ENCODE assay signal across 10 mouse cellular contexts in genomic region chr12:73996906-73997296, GRCm38 (mm10). TPM values are rescaled to one million over a fixed set of nuclear protein-coding genes. Genes with fewer than 3 reads are reported as not detected.
DNase-seq lines count a peak whose midpoint lies in the region; ATAC-seq lines count a peak whose summit lies in the region.
"Had no signal": no experiment of that assay in that cellular context is flagged by ENCODE, and none has a peak within 500 bp of the region (broad histone marks: within the 10 kb centered on the region; RNA-seq: fewer than 3 reads in every experiment).

No protein-coding gene starts in this region.

- 43% methylated on average over 12 of the region's 12 CpGs for WGBS in kidney, embryonic 15.5 days
- WGBS in embryonic facial prominence, embryonic 10.5 days, result 46% methylated on average over 12 of the region's 12 CpGs
- 64% methylated on average over 12 of the region's 12 CpGs for WGBS in hindbrain, embryonic 10.5 days
- 58% methylated on average over 12 of the region's 12 CpGs for WGBS in midbrain, embryonic 12.5 days
- WGBS in liver, embryonic 12.5 days (ENCODE audit: insufficient replicate concordance), result 48% methylated on average over 12 of the region's 12 CpGs

- H3K4me1 ChIP-seq in kidney, embryonic 15.5 days, result peaks cover 11% of the 10 kb centered on the region
- peaks cover 10% of the 10 kb centered on the region for H3K4me1 ChIP-seq in embryonic facial prominence, embryonic 10.5 days
- H3K4me1 ChIP-seq in hindbrain, embryonic 10.5 days (replicated peaks), result peaks cover 11% of the 10 kb centered on the region
- H3K4me1 ChIP-seq in midbrain, embryonic 12.5 days, result peaks cover 5% of the 10 kb centered on the region; the same call in 1 of the 2 replicates
- H3K4me1 ChIP-seq in liver, embryonic 12.5 days, result no peaks in the 10 kb centered on the region

- peak overlapping the region; percentile 52; the same call in 1 of the 2 replicates for H3K4me3 ChIP-seq in kidney, embryonic 15.5 days (replicated peaks)
- H3K4me3 ChIP-seq in embryonic facial prominence, embryonic 10.5 days, result peak overlapping the region; percentile 73; the same call in 1 of the 2 replicates
- H3K4me3 ChIP-seq in hindbrain, embryonic 10.5 days, result peak overlapping the region; percentile 67
- H3K4me3 ChIP-seq in midbrain, embryonic 12.5 days, result peak overlapping the region; percentile 64
- no peak overlapping the region for H3K4me3 ChIP-seq in liver, embryonic 12.5 days

- H3K27ac ChIP-seq in kidney, embryonic 15.5 days, result no peak overlapping the region
- peak overlapping the region; percentile 82; the same call in 1 of the 2 replicates for H3K27ac ChIP-seq in embryonic facial prominence, embryonic 10.5 days (replicated peaks)
- H3K27ac ChIP-seq in hindbrain, embryonic 10.5 days, result no peak overlapping the region
- H3K27ac ChIP-seq in midbrain, embryonic 12.5 days (replicated peaks), result no peak overlapping the region
- no peak overlapping the region for H3K27ac ChIP-seq in liver, embryonic 12.5 days

- peaks cover 36% of the 10 kb centered on the region for H3K27me3 ChIP-seq in kidney, embryonic 15.5 days
- H3K27me3 ChIP-seq in embryonic facial prominence, embryonic 10.5 days (replicated peaks; ENCODE audit: low read depth, poor library complexity, severe bottlenecking), result peaks cover 46% of the 10 kb centered on the region
- peaks cover 34% of the 10 kb centered on the region for H3K27me3 ChIP-seq in hindbrain, embryonic 10.5 days (ENCODE audit: insufficient read depth, poor library complexity, severe bottlenecking)
- peaks cover 31% of the 10 kb centered on the region for H3K27me3 ChIP-seq in midbrain, embryonic 12.5 days
- peaks cover 59% of the 10 kb centered on the region for H3K27me3 ChIP-seq in liver, embryonic 12.5 days (replicated peaks)
- H3K27me3 ChIP-seq: CH12.LX had no signal

- H3K9ac ChIP-seq in kidney, embryonic 15.5 days, result no peak overlapping the region; the same call in 1 of the 2 replicates
- H3K9ac ChIP-seq in midbrain, embryonic 12.5 days (replicated peaks), result peak overlapping the region; percentile 73; the same call in 1 of the 2 replicates
- H3K9ac ChIP-seq in liver, embryonic 12.5 days, result no peak overlapping the region

- no peak for DNase-seq in kidney, postnatal 25 days
- no peak for DNase-seq in embryonic facial prominence, embryonic 10.5 days (ENCODE audit: low spot score)
- DNase-seq in hindbrain, embryonic 10.5 days (ENCODE audit: low spot score), result no peak
- no peak for DNase-seq in urinary bladder, postnatal 25 days (ENCODE audit: low spot score)

- peak overlapping the region; percentile 85 for H3K4me2 ChIP-seq in kidney, embryonic 15.5 days
- H3K4me2 ChIP-seq in midbrain, embryonic 12.5 days (replicated peaks), result peak overlapping the region; percentile 83
- H3K4me2 ChIP-seq in liver, embryonic 12.5 days, result no peak overlapping the region

- H3K9me3 ChIP-seq in kidney, embryonic 15.5 days (replicated peaks), result no peaks in the 10 kb centered on the region
- no peaks in the 10 kb centered on the region for H3K9me3 ChIP-seq in embryonic facial prominence, embryonic 10.5 days
- H3K9me3 ChIP-seq in hindbrain, embryonic 10.5 days, result no peaks in the 10 kb centered on the region
- no peaks in the 10 kb centered on the region for H3K9me3 ChIP-seq in midbrain, embryonic 12.5 days
- H3K9me3 ChIP-seq in liver, embryonic 12.5 days (replicated peaks), result no peaks in the 10 kb centered on the region

- ATAC-seq in kidney, embryonic 15.5 days (replicated peaks; ENCODE audit: low FRiP score), result no peak
- ATAC-seq in midbrain, embryonic 12.5 days (ENCODE audit: low FRiP score, low read depth), result 0 out of 2 replicates have a peak, but pooled peaks have one; percentile 9
- ATAC-seq in liver, embryonic 12.5 days, result no peak
- no peak for ATAC-seq in CD4-positive, CD25-positive, alpha-beta regulatory T cell, adult 4 months

- no peaks in the 10 kb centered on the region for H3K36me3 ChIP-seq in kidney, embryonic 15.5 days
- H3K36me3 ChIP-seq in embryonic facial prominence, embryonic 10.5 days (replicated peaks), result no peaks in the 10 kb centered on the region
- no peaks in the 10 kb centered on the region for H3K36me3 ChIP-seq in hindbrain, embryonic 10.5 days
- H3K36me3 ChIP-seq in midbrain, embryonic 12.5 days, result no peaks in the 10 kb centered on the region
- H3K36me3 ChIP-seq in liver, embryonic 12.5 days, result no peaks in the 10 kb centered on the region

RNA-seq across cellular contexts. Expression of gene Syt16, which starts 0.6 kb away (rescaled TPM):
- 0.73 and 0.84 TPM in 2 replicates for polyA plus RNA-seq in kidney, embryonic 15.5 days (2015; fragmentation: Nextera tagmentation; extraction: Ambion mirVana)
- 1.5 and 2.1 TPM in 2 replicates for polyA plus RNA-seq in embryonic facial prominence, embryonic 10.5 days (2016; fragmentation: Nextera tagmentation; extraction: Ambion mirVana)
- polyA plus RNA-seq in hindbrain, embryonic 10.5 days (2016; fragmentation: Nextera tagmentation; extraction: Ambion mirVana), result 1.8 and 5.1 TPM in 2 replicates
- 14.5 and 15.0 TPM in 2 replicates for polyA plus RNA-seq in midbrain, embryonic 12.5 days (2016; fragmentation: Nextera tagmentation; extraction: Ambion mirVana)
- 0.07 and 0.17 TPM in 2 replicates for polyA plus RNA-seq in liver, embryonic 12.5 days (2016; fragmentation: Nextera tagmentation; extraction: Ambion mirVana)
- polyA plus RNA-seq in CD4-positive, CD25-positive, alpha-beta regulatory T cell, adult 4 months (2017; shearing (Covaris generic)), result not detected

RNA-seq across cellular contexts. Expression of gene Snapc1, which starts 32.6 kb away (rescaled TPM):
- polyA plus RNA-seq in kidney, embryonic 15.5 days (2015; fragmentation: Nextera tagmentation; extraction: Ambion mirVana), result 19.8 and 20.2 TPM in 2 replicates
- polyA plus RNA-seq in embryonic facial prominence, embryonic 10.5 days (2016; fragmentation: Nextera tagmentation; extraction: Ambion mirVana), result 20.5 and 20.6 TPM in 2 replicates
- 19.7 and 20.8 TPM in 2 replicates for polyA plus RNA-seq in hindbrain, embryonic 10.5 days (2016; fragmentation: Nextera tagmentation; extraction: Ambion mirVana)
- 23.6 and 31.9 TPM in 2 replicates for polyA plus RNA-seq in midbrain, embryonic 12.5 days (2016; fragmentation: Nextera tagmentation; extraction: Ambion mirVana)
- polyA plus RNA-seq in liver, embryonic 12.5 days (2016; fragmentation: Nextera tagmentation; extraction: Ambion mirVana), result 8.9 and 9.5 TPM in 2 replicates
- 10 to 100 TPM; 19.4 to 24.7 TPM for polyA plus RNA-seq in CD4-positive, CD25-positive, alpha-beta regulatory T cell, adult 4 months (2017; shearing (Covaris generic))

RNA-seq across cellular contexts. Expression of gene Gm49321, which starts 59.4 kb away (rescaled TPM):
- polyA plus RNA-seq in kidney, embryonic 15.5 days (2015; fragmentation: Nextera tagmentation; extraction: Ambion mirVana), result 10.5 and 12.3 TPM in 2 replicates
- 12.4 and 13.8 TPM in 2 replicates for polyA plus RNA-seq in embryonic facial prominence, embryonic 10.5 days (2016; fragmentation: Nextera tagmentation; extraction: Ambion mirVana)
- polyA plus RNA-seq in hindbrain, embryonic 10.5 days (2016; fragmentation: Nextera tagmentation; extraction: Ambion mirVana), result 14.2 and 16.3 TPM in 2 replicates
- 18.3 and 18.5 TPM in 2 replicates for polyA plus RNA-seq in midbrain, embryonic 12.5 days (2016; fragmentation: Nextera tagmentation; extraction: Ambion mirVana)
- polyA plus RNA-seq in liver, embryonic 12.5 days (2016; fragmentation: Nextera tagmentation; extraction: Ambion mirVana), result 4.6 and 6.9 TPM in 2 replicates
- polyA plus RNA-seq in CD4-positive, CD25-positive, alpha-beta regulatory T cell, adult 4 months (2017; shearing (Covaris generic)), result 10 to 100 TPM; 13.2 to 14.3 TPM
- polyA plus RNA-seq: gonadal fat pad, adult 2 months had no signal
